Mouse (Mus musculus): ENCODE measurements around the gene Tmprss6.

GRCm38 (mm10) chr15:78438973-78439372, 29.5 kb downstream of the Tmprss6 start:
- TF ChIP-seq CTCF (IDR thresholded peaks at IDR 0.05; ENCODE audit: insufficient read depth, low read depth, low read length) (no peak), POLR2A (IDR thresholded peaks at IDR 0.05; ENCODE audit: insufficient read depth, low read depth, low read length) (no peak)

Measured in olfactory bulb, adult 2 months (tissue).